Mouse (Mus musculus) midbrain, embryonic 16.5 days (tissue): ENCODE results near the gene 1700001C19Rik. TPM values are rescaled to one million over a fixed set of nuclear protein-coding genes. Genes with fewer than 3 reads are reported as not detected.
"Not testable (repeated sequence)": the region's sequence is repeated elsewhere in the genome, so short reads cannot be mapped to it uniquely, and the experiment has no call there.

Source experiments
- ATAC-seq: fragments of 200-750 bp; cut with Nextera tagmentation; 2 replicates; pipeline ENCODE4 v1.8.0; 2017; ENCODE audit warnings: moderate TSS enrichment
- H3K27ac ChIP-seq: fragments of 300-500 bp; sonication (generic); 2 replicates; pipeline ENCODE4 v1.5.1; 2014; ENCODE audit warnings: mild to moderate bottlenecking, low read length, mixed read lengths
- H3K27me3 ChIP-seq: fragments of 300-500 bp; sonication (generic); 2 replicates; pipeline ENCODE4 v1.6.1; 2014; ENCODE audit warnings: low read depth, low read length, mixed read lengths; ENCODE audit not compliant: control insufficient read depth, insufficient read depth
- H3K36me3 ChIP-seq: fragments of 300-500 bp; sonication (generic); 2 replicates; pipeline ENCODE4 v1.6.1; 2014; ENCODE audit warnings: mild to moderate bottlenecking, low read length, moderate library complexity, mixed read lengths; ENCODE audit not compliant: control insufficient read depth, insufficient read depth
- H3K4me1 ChIP-seq: fragments of 300-500 bp; sonication (generic); 2 replicates; pipeline ENCODE4 v1.6.1; 2014; ENCODE audit warnings: mild to moderate bottlenecking, low read length, mixed read lengths; ENCODE audit not compliant: control insufficient read depth, insufficient read depth
- H3K4me2 ChIP-seq: fragments of 300-500 bp; sonication (generic); 2 replicates; pipeline ENCODE4 v1.6.1; 2014; ENCODE audit warnings: mild to moderate bottlenecking, low read length, mixed read lengths
- H3K4me3 ChIP-seq: fragments of 300-500 bp; sonication (generic); 2 replicates; pipeline ENCODE4 v1.5.1; 2014; ENCODE audit warnings: low read depth, mild to moderate bottlenecking, low read length, moderate library complexity, mixed read lengths
- H3K9ac ChIP-seq: fragments of 300-500 bp; sonication (generic); 2 replicates; pipeline ENCODE4 v1.6.1; 2014; ENCODE audit warnings: low read depth, low read length, mixed read lengths
- H3K9me3 ChIP-seq: fragments of 300-500 bp; sonication (generic); replicated peaks from 2 replicates; pipeline ENCODE4 v1.6.1; 2014; ENCODE audit warnings: mild to moderate bottlenecking, low read length, mixed read lengths; ENCODE audit not compliant: control insufficient read depth, poor library complexity, severe bottlenecking
- WGBS: fragments of 180-500 bp; shearing (Covaris S2); extraction: QIAGEN DNeasy Blood & Tissue Kit; methylation state at CpG from one replicate; pipeline ENCODE4 v1.1.7; 2014; 5-methylcytosine and 5-hydroxymethylcytosine counted together
- polyA plus RNA-seq: library from polyadenylated mRNA; unstranded; fragments of >200 nt; fragmentation: Nextera tagmentation; extraction: Ambion mirVana; gene quantifications from 2 replicates; pipeline ENCODE4 v1.2.1, GENCODE M21; 2015

The 1700001C19Rik gene
- polyA plus RNA-seq, 1 experiment from 2014 or later, result 0.46 TPM

DNA sequence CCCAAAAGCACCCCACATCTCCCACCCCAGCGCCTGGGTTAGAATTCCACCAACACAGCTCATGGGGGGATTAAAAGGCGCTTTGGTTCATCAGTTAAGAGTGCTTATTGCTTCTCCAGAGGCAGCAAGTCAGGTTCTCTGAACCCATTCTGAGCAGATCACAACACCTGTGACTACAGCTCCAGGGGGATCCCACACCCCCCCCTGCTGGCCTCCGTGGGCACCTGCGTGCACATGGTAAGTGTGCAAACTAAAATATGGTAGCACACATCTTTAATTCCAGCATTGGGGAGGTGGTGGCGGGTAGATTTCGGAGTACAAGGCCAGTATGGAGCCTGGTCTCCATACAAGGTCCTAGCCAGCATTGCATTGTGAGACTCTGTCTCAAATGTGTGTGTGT is 9.9 kb downstream of the 1700001C19Rik start:
- no peak overlapping the region for H3K27ac ChIP-seq

GRCm38 (mm10) chr17:47424186-47424585 is 13.0 kb downstream of the 1700001C19Rik start:
- Histone ChIP-seq H3K36me3 (no peaks in the 10 kb centered on the region), H3K4me3 (no peak overlapping the region), H3K27ac (no peak overlapping the region), H3K9ac (no peak overlapping the region), H3K9me3 (no peaks in the 10 kb centered on the region), H3K27me3 (no peaks in the 10 kb centered on the region), H3K4me2 (no peak overlapping the region), H3K4me1 (0 out of 2 replicates have a peak, but pooled peaks cover 3% of the 10 kb centered on the region)
- 78% methylated on average over 6 of the region's 6 CpGs for WGBS
- ATAC-seq, result no peak

More for the DNA sequence above, 9.9 kb downstream of the 1700001C19Rik start:
- Histone ChIP-seq H3K27me3 (no peaks in the 10 kb centered on the region), H3K4me2 (no peak overlapping the region), H3K36me3 (no peaks in the 10 kb centered on the region), H3K9ac (no peak overlapping the region), H3K4me1 (0 out of 2 replicates have a peak, but pooled peaks cover 3% of the 10 kb centered on the region), H3K4me3 (no peak overlapping the region), H3K9me3 (no peaks in the 10 kb centered on the region)
- 77% methylated on average over 6 of the region's 6 CpGs for WGBS
- ATAC-seq, result no peak

GRCm38 (mm10) chr17:47422616-47423015 is 14.6 kb downstream of the 1700001C19Rik start:
- not testable (repeated sequence) for H3K9ac ChIP-seq, H3K27me3 ChIP-seq, H3K4me1 ChIP-seq, H3K4me2 ChIP-seq, H3K27ac ChIP-seq, H3K4me3 ChIP-seq, H3K36me3 ChIP-seq, H3K9me3 ChIP-seq, ATAC-seq
- 90% methylated on average over 1 of the region's 1 CpGs for WGBS

DNA sequence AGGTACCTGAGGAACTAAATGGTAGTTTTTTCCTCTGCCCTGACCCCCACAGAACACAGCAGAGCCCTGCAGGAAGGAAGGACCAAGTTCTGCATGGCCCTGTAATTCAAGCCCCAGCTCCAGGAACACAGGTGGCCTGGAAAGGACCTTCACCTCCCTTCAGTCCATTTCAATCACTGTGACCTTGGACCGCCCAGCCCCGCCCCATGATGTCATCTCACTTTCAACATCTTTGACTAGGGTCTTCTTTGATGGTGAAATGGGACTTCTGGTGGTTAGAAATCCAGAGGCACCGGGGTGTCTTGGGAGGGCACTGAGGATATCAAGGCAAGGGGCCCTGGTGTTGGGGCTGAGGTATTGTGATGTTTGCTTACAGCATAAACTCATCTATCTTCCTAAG is 15.6 kb downstream of the 1700001C19Rik start:
- H3K27ac ChIP-seq, result no peak overlapping the region
- no peaks in the 10 kb centered on the region for H3K9me3 ChIP-seq
- H3K4me2 ChIP-seq, result no peak overlapping the region
- H3K4me1 ChIP-seq, result no peaks in the 10 kb centered on the region
- no peak overlapping the region for H3K4me3 ChIP-seq
- H3K36me3 ChIP-seq, result no peaks in the 10 kb centered on the region
- WGBS, result 81% methylated on average over 3 of the region's 3 CpGs
- no peak for ATAC-seq
- no peaks in the 10 kb centered on the region for H3K27me3 ChIP-seq
- no peak overlapping the region for H3K9ac ChIP-seq

DNA sequence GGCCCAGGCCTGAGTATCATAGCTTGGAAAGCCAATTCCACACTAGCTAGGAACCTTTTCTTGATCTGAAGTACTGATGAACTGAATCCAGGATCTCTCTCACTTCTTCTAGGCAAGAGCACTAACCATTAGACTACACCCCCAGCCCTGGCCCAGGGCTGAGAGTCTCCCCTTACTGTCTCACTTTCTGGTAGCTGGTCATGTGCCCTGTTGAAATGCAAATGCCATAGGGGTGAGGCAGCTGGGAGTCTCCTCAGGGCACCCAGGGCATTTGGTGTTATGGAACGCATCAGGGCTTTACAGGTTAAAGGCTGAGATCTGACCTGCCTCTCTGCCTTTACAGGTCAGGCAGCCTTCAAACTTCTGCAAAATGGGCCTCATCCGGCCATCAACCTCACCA is 17.0 kb downstream of the 1700001C19Rik start:
- Histone ChIP-seq H3K27me3 (no peaks in the 10 kb centered on the region), H3K36me3 (no peaks in the 10 kb centered on the region)
- 62% methylated on average over 2 of the region's 2 CpGs for WGBS

GRCm38 (mm10) chr17:47409897-47410861 is 27.0 kb downstream of the 1700001C19Rik start:
- H3K27ac ChIP-seq, H3K9me3 ChIP-seq, H3K4me1 ChIP-seq, H3K36me3 ChIP-seq: not testable (repeated sequence)
- H3K4me2 ChIP-seq, result peak overlapping the region; percentile 61
- ATAC-seq, result peak; percentile 76
- H3K27me3 ChIP-seq, result peaks cover 17% of the 10 kb centered on the region
- peak overlapping the region; percentile 4 for H3K9ac ChIP-seq
- peak overlapping the region; percentile 37 for H3K4me3 ChIP-seq
- WGBS, result 3% methylated on average over 68 of the region's 74 CpGs

More for the DNA sequence above, 17.0 kb downstream of the 1700001C19Rik start:
- Histone ChIP-seq H3K4me1 (no peaks in the 10 kb centered on the region), H3K4me3 (no peak overlapping the region), H3K27ac (no peak overlapping the region), H3K9me3 (no peaks in the 10 kb centered on the region), H3K9ac (no peak overlapping the region), H3K4me2 (no peak overlapping the region)
- ATAC-seq, result no peak

DNA sequence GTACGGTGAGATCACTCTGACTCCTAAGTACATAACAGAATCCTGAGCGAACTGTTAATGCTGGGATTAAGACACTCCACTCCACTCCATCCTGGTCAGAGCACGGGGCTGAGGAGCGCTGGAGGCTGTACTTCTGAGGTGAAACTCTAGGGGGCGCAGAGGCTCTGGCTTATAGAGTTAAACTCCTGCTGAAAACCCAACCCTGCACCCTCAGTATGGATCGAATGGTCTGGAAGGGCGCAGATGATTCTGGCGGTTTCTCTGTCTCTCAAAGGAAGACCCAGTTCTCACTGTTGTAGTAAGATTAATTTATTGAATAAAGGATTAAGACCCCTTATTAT is 28.6 kb downstream of the 1700001C19Rik start:
- H3K27me3 ChIP-seq, result peaks cover 17% of the 10 kb centered on the region
- H3K4me2 ChIP-seq, result no peak overlapping the region
- H3K27ac ChIP-seq, result no peak overlapping the region
- ATAC-seq, result no peak
- no peaks in the 10 kb centered on the region for H3K36me3 ChIP-seq
- no peaks in the 10 kb centered on the region for H3K4me1 ChIP-seq
- WGBS, result 23% methylated on average over 8 of the region's 8 CpGs
- no peak overlapping the region for H3K4me3 ChIP-seq
- no peaks in the 10 kb centered on the region for H3K9me3 ChIP-seq
- H3K9ac ChIP-seq, result no peak overlapping the region

- no peak overlapping the region for H3K27ac ChIP-seq
- H3K9me3 ChIP-seq, result no peaks in the 10 kb centered on the region
- no peak for ATAC-seq
- no peaks in the 10 kb centered on the region for H3K36me3 ChIP-seq
- no peak overlapping the region for H3K4me3 ChIP-seq
- H3K27me3 ChIP-seq, result peaks cover 17% of the 10 kb centered on the region
- H3K4me1 ChIP-seq, result no peaks in the 10 kb centered on the region
- H3K4me2 ChIP-seq, result no peak overlapping the region
- WGBS, result 64% methylated on average over 10 of the region's 10 CpGs
- H3K9ac ChIP-seq, result no peak overlapping the region
Measured at GRCm38 (mm10) chr17:47407717-47408557, 29.2 kb downstream of the 1700001C19Rik start.

- H3K9me3 ChIP-seq, result no peaks in the 10 kb centered on the region
- WGBS, result 7% methylated on average over 10 of the region's 10 CpGs
- H3K9ac ChIP-seq, result no peak within 1 kb of the TSS
- ATAC-seq, result no peak
- no peak within 1 kb of the TSS for H3K4me3 ChIP-seq
- peaks cover 8% of the 10 kb centered on the region for H3K27me3 ChIP-seq
- no peaks in the 10 kb centered on the region; the same call in 1 of the 2 replicates for H3K4me1 ChIP-seq
- no peak within 1 kb of the TSS for H3K27ac ChIP-seq
- H3K36me3 ChIP-seq, result no peaks in the 10 kb centered on the region
- H3K4me2 ChIP-seq, result no peak within 1 kb of the TSS
Measured at GRCm38 (mm10) chr17:47400451-47400850, 36.7 kb downstream of the 1700001C19Rik start, which contains the start of gene Guca1a. Gene Guca1a (minus strand): TSS chr17:47400584.
